Mouse (Mus musculus): ENCODE data around the gene Aadacl4. TPM values are rescaled to one million over a fixed set of nuclear protein-coding genes. Genes with fewer than 3 reads are reported as not detected.
"Not testable (repeated sequence)": the region's sequence is repeated elsewhere in the genome, so short reads cannot be mapped to it uniquely, and the experiment has no call there.

The Aadacl4 gene
- not detected in 2 replicates for polyA plus RNA-seq (2014; fragmentation: Nextera tagmentation; extraction: Ambion mirVana)

DNA sequence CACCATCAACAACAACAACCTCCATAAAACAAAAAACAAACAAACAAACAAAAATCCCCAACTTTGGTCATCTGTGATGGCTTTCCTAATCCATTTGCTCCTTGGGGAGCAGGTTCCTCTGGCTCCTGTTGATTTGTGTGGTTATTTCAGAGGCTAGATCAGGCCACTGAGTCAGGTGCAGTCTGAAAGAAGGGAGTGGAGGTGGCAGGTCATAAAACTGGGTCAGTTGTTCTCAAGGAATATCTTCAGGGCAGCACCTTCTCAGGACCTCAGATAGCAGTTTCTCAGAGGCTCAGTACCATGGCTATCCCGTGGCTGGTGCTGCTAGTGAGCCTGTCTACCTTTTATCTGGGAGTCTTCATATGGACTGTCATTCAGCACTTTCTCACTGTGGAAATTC lies at the start of gene Aadacl4:
TSS of gene Aadacl4 (plus strand) at position 301 of the 400 bp plus-strand sequence.
- H3K4me2 ChIP-seq = no peak within 1 kb of the TSS
- no peak within 1 kb of the TSS for H3K4me3 ChIP-seq (ENCODE audit: low read depth, low read length)
- no peaks in the 10 kb centered on the region for H3K27me3 ChIP-seq (ENCODE audit: control insufficient read depth, insufficient read depth, low read length)
- no peak for ATAC-seq (replicated peaks; ENCODE audit: insufficient number of reproducible peaks, low FRiP score, low TSS enrichment)
- H3K9ac ChIP-seq (ENCODE audit: low read depth, low read length) = no peak within 1 kb of the TSS
- no peaks in the 10 kb centered on the region for H3K36me3 ChIP-seq (ENCODE audit: control insufficient read depth, insufficient read depth, low read length)
- H3K4me1 ChIP-seq (ENCODE audit: control insufficient read depth, insufficient read depth, low read length) = no peaks in the 10 kb centered on the region
- WGBS (ENCODE audit: insufficient replicate concordance) = 56% methylated on average over 1 of the region's 1 CpGs
- H3K27ac ChIP-seq (ENCODE audit: low read depth, low read length) = no peak within 1 kb of the TSS
- peaks cover 4% of the 10 kb centered on the region; the same call in 1 of the 2 replicates for H3K9me3 ChIP-seq (replicated peaks; ENCODE audit: control insufficient read depth, low read length)

DNA sequence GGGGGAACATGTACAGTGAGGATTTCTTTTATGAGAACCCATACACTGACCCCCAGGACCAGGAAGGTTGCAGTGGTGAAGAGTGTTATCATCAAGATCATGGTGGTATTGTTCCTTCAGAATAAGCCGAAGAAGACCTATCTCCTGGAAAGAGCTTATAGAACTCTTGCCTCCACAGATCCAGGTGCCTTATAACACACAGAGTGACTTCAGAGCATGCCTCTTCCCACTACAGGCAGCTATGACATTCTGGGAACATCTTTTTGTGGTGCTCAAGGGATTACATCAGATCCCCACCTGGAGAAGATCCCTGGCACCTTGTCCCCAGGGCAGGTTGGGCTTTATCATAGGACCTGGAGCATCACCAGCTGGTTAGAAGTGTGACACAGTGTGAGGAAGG lies 48.5 kb upstream of the Aadacl4 start, which contains the start of gene Gm13124:
TSS of gene Gm13124 (minus strand) at position 101 of the 400 bp plus-strand sequence.
- 83% methylated on average over 1 of the region's 1 CpGs for WGBS (ENCODE audit: insufficient replicate concordance)
- no peak within 1 kb of the TSS for H3K4me2 ChIP-seq
- no peak within 1 kb of the TSS for H3K9ac ChIP-seq (ENCODE audit: low read depth, low read length)
- no peaks in the 10 kb centered on the region for H3K27me3 ChIP-seq (ENCODE audit: control insufficient read depth, insufficient read depth, low read length)
- no peak for ATAC-seq (replicated peaks; ENCODE audit: insufficient number of reproducible peaks, low FRiP score, low TSS enrichment)
- H3K36me3 ChIP-seq (ENCODE audit: control insufficient read depth, insufficient read depth, low read length) = no peaks in the 10 kb centered on the region
- H3K4me1 ChIP-seq (ENCODE audit: control insufficient read depth, insufficient read depth, low read length) = no peaks in the 10 kb centered on the region
- no peak within 1 kb of the TSS for H3K4me3 ChIP-seq (ENCODE audit: low read depth, low read length)
- H3K9me3 ChIP-seq (replicated peaks; ENCODE audit: control insufficient read depth, low read length) = no peaks in the 10 kb centered on the region
- no peak within 1 kb of the TSS for H3K27ac ChIP-seq (ENCODE audit: low read depth, low read length)

DNA sequence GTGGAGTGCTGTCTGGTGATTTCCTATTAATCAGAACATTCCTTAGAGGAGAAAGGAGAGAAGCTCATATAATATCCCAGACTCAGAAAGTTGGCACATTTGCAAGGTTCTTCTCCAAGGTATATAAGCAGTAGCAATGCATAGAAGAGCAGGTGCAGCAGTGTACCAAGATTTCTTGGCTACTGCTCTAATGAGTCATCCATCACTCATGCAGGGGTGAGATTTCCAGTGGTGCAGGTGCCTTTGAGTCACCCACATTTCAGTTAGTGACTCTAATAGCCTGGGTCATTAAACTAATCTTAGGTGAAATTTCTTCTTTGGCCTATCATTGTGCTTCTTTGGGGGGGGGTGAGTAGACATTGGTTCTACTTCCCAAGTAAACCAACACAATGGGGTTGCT lies 45.8 kb upstream of the Aadacl4 start:
- H3K4me2 ChIP-seq = no peak overlapping the region
- no peak overlapping the region for H3K4me3 ChIP-seq (ENCODE audit: low read depth, low read length)
- no peaks in the 10 kb centered on the region for H3K27me3 ChIP-seq (ENCODE audit: control insufficient read depth, insufficient read depth, low read length)
- H3K27ac ChIP-seq (ENCODE audit: low read depth, low read length) = no peak overlapping the region
- no peak for ATAC-seq (replicated peaks; ENCODE audit: insufficient number of reproducible peaks, low FRiP score, low TSS enrichment)
- no peak overlapping the region for H3K9ac ChIP-seq (ENCODE audit: low read depth, low read length)
- no peaks in the 10 kb centered on the region for H3K4me1 ChIP-seq (ENCODE audit: control insufficient read depth, insufficient read depth, low read length)
- no peaks in the 10 kb centered on the region for H3K9me3 ChIP-seq (replicated peaks; ENCODE audit: control insufficient read depth, low read length)
- H3K36me3 ChIP-seq (ENCODE audit: control insufficient read depth, insufficient read depth, low read length) = no peaks in the 10 kb centered on the region

DNA sequence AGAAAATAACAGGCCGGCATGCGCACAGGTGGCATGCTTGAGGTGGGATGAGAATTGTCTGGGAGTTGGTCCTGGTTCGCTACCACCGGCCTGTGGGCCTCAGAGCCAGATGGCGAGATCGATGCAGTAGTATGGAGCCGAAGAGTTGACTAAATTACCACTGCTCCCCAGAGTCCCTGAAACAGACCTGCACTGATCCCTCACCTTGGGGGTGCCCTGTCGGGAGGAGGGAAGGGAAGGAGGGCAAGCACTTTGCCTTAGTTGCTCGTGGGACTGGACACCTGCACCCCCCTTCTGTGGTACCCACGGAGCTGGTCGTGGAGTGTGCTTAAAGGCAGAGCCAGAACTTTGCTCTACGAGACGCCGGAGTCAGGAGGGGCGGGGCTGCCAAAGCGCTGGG lies 27.3 kb upstream of the Aadacl4 start:
- not testable (repeated sequence) for H3K27ac ChIP-seq (ENCODE audit: low read depth, low read length); H3K4me3 ChIP-seq (ENCODE audit: low read depth, low read length); H3K4me2 ChIP-seq; H3K9me3 ChIP-seq (replicated peaks; ENCODE audit: control insufficient read depth, low read length); H3K4me1 ChIP-seq (ENCODE audit: control insufficient read depth, insufficient read depth, low read length); H3K9ac ChIP-seq (ENCODE audit: low read depth, low read length); H3K36me3 ChIP-seq (ENCODE audit: control insufficient read depth, insufficient read depth, low read length); H3K27me3 ChIP-seq (ENCODE audit: control insufficient read depth, insufficient read depth, low read length); ATAC-seq (replicated peaks; ENCODE audit: insufficient number of reproducible peaks, low FRiP score, low TSS enrichment)
- WGBS (ENCODE audit: insufficient replicate concordance) = 76% methylated on average over 12 of the region's 16 CpGs

DNA sequence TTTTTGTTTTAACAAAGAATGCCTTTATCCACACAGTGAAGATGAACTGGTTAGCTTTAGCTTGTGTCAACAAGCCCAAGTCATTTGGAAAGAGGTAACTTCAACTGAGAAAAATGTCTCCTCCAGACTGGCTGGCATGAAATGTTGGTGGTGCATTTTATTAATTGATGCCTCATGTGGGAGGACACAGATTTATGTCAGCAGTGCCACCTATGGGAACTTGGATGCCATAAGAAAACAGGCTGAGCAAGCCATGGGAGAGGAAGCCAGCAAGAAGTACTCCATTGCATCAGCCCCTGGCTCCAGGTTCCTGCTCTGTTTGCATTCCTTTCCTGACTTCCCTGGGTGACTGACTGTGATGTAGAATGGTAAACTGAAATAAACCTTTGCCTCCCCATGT lies 20.7 kb upstream of the Aadacl4 start:
- H3K4me3 ChIP-seq (ENCODE audit: low read depth, low read length) = no peak overlapping the region
- ATAC-seq (replicated peaks; ENCODE audit: insufficient number of reproducible peaks, low FRiP score, low TSS enrichment) = no peak

DNA sequence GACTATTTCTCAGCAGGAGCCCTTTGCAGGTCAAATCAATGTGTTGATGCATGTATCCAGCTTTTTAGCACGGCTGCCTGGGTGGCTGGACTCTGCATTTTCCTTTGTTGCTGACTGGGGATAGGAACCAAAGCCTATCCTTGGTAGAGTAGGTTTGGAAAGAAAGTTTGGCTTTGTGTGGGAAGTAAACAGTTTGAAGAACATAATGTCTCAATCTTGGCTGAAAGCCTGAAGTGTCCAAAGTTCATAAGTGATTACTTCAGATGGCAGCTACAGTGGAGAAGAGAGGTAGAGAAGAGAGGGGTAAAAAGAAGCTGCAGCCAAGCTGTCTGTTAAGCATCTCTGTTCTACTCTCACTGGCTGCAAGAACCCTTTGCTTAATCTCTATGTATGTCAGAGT lies 1.1 kb downstream of the Aadacl4 start:
- Histone ChIP-seq H3K9me3 (replicated peaks; ENCODE audit: control insufficient read depth, low read length) (peaks cover 4% of the 10 kb centered on the region; the same call in 1 of the 2 replicates), H3K36me3 (ENCODE audit: control insufficient read depth, insufficient read depth, low read length) (no peaks in the 10 kb centered on the region), H3K27me3 (ENCODE audit: control insufficient read depth, insufficient read depth, low read length) (no peaks in the 10 kb centered on the region), H3K4me2 (no peak overlapping the region), H3K4me3 (ENCODE audit: low read depth, low read length) (no peak overlapping the region), H3K27ac (ENCODE audit: low read depth, low read length) (no peak overlapping the region), H3K4me1 (ENCODE audit: control insufficient read depth, insufficient read depth, low read length) (no peaks in the 10 kb centered on the region), H3K9ac (ENCODE audit: low read depth, low read length) (no peak overlapping the region)
- ATAC-seq (replicated peaks; ENCODE audit: insufficient number of reproducible peaks, low FRiP score, low TSS enrichment) = no peak
- 71% methylated on average over 1 of the region's 1 CpGs for WGBS (ENCODE audit: insufficient replicate concordance)

More for the DNA sequence above, 20.7 kb upstream of the Aadacl4 start:
- Histone ChIP-seq H3K4me2 (no peak overlapping the region), H3K9ac (ENCODE audit: low read depth, low read length) (no peak overlapping the region), H3K9me3 (replicated peaks; ENCODE audit: control insufficient read depth, low read length) (no peaks in the 10 kb centered on the region; the same call in 1 of the 2 replicates), H3K4me1 (ENCODE audit: control insufficient read depth, insufficient read depth, low read length) (no peaks in the 10 kb centered on the region), H3K36me3 (ENCODE audit: control insufficient read depth, insufficient read depth, low read length) (no peaks in the 10 kb centered on the region), H3K27me3 (ENCODE audit: control insufficient read depth, insufficient read depth, low read length) (no peaks in the 10 kb centered on the region), H3K27ac (ENCODE audit: low read depth, low read length) (no peak overlapping the region)

DNA sequence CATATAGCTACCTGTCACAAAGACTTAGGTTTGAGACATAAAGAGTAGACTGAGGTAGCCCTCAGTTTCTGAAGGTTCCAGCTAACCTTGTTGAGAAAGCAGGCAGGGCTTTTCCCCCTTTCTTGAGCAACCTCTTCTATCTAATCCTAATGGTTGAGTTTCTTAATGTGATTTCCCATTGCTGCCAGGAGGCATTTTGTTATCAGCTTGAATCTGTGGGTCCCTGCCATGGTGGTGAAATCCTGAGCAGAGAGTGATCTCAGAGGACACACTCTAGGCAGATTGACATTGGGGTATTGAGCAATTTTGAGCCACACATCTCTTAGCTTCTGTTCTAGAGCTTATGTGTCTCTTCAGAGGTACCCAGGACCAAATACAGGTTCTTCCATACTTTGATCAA lies 24.8 kb downstream of the Aadacl4 start:
- Histone ChIP-seq H3K27ac (ENCODE audit: low read depth, low read length) (no peak overlapping the region), H3K4me2 (no peak overlapping the region), H3K36me3 (ENCODE audit: control insufficient read depth, insufficient read depth, low read length) (no peaks in the 10 kb centered on the region), H3K27me3 (ENCODE audit: control insufficient read depth, insufficient read depth, low read length) (no peaks in the 10 kb centered on the region), H3K9me3 (replicated peaks; ENCODE audit: control insufficient read depth, low read length) (0 out of 2 replicates have a peak, but pooled peaks cover 2% of the 10 kb centered on the region), H3K4me3 (ENCODE audit: low read depth, low read length) (no peak overlapping the region), H3K9ac (ENCODE audit: low read depth, low read length) (no peak overlapping the region), H3K4me1 (ENCODE audit: control insufficient read depth, insufficient read depth, low read length) (no peaks in the 10 kb centered on the region)
- no peak for ATAC-seq (replicated peaks; ENCODE audit: insufficient number of reproducible peaks, low FRiP score, low TSS enrichment)

Other genes with a start within 250 kb of the Aadacl4 start
- gene Pramef20, start 235.8 kb upstream of the Aadacl4 start, polyA plus RNA-seq (2014; fragmentation: Nextera tagmentation; extraction: Ambion mirVana) = not detected in 2 replicates
- gene Pramef12, start 205.2 kb upstream of the Aadacl4 start, polyA plus RNA-seq (2014; fragmentation: Nextera tagmentation; extraction: Ambion mirVana) = not detected in 2 replicates
- gene 1700012P22Rik, start 174.9 kb upstream of the Aadacl4 start, polyA plus RNA-seq (2014; fragmentation: Nextera tagmentation; extraction: Ambion mirVana) = not detected in 2 replicates
- gene Gm9944, start 160.4 kb upstream of the Aadacl4 start, polyA plus RNA-seq (2014; fragmentation: Nextera tagmentation; extraction: Ambion mirVana) = not detected in 2 replicates
- gene Aadacl3, start 150.0 kb upstream of the Aadacl4 start, polyA plus RNA-seq (2014; fragmentation: Nextera tagmentation; extraction: Ambion mirVana) = not detected in 2 replicates
- gene 9430007A20Rik, start 93.9 kb upstream of the Aadacl4 start, polyA plus RNA-seq (2014; fragmentation: Nextera tagmentation; extraction: Ambion mirVana) = not detected in 2 replicates
- gene Gm13124, start 48.6 kb upstream of the Aadacl4 start, polyA plus RNA-seq (2014; fragmentation: Nextera tagmentation; extraction: Ambion mirVana) = not detected in 2 replicates
- gene Gm436, start 72.7 kb downstream of the Aadacl4 start, polyA plus RNA-seq (2014; fragmentation: Nextera tagmentation; extraction: Ambion mirVana) = not detected in 2 replicates
- gene Gm13178, start 107.7 kb downstream of the Aadacl4 start, polyA plus RNA-seq (2014; fragmentation: Nextera tagmentation; extraction: Ambion mirVana) = not detected in 2 replicates
- gene Gm438, start 172.9 kb downstream of the Aadacl4 start, polyA plus RNA-seq (2014; fragmentation: Nextera tagmentation; extraction: Ambion mirVana) = not detected in 2 replicates

All from heart, embryonic 11.5 days (tissue).